Mouse (Mus musculus) E14TG2a.4 (cell line): ENCODE measurements at regions not wholly inside any gene's neighbourhood (a gene's known extent, or its start where the extent isn't known, plus 50 kb on each side); places are given as distances from the start of the nearest gene placed in this dataset.

Experiments used
- CTCF ChIP-seq: conservative IDR thresholded peaks from 2 replicates; pipeline ENCODE4 v1.5.1; 2014; ENCODE audit warnings: low read length
- NANOG ChIP-seq: IDR thresholded peaks from 2 replicates; pipeline ENCODE4 v1.6.1; 2014; ENCODE audit warnings: borderline replicate concordance, low read length, mixed read lengths
- POU5F1 ChIP-seq: IDR thresholded peaks from 2 replicates; pipeline ENCODE4 v1.6.1; 2014; ENCODE audit warnings: low read length, borderline replicate concordance

GRCm38 (mm10) chr14:71159556-71159955 is 559.9 kb upstream of the Fam160b2 start:
- TF ChIP-seq CTCF (no peak), POU5F1 (no peak), NANOG (no peak)
